Mouse (Mus musculus) neural tube, embryonic 13.5 days (tissue): ENCODE data around the gene Pxk. TPM values are rescaled to one million over a fixed set of nuclear protein-coding genes. Genes with fewer than 3 reads are reported as not detected.
"Not testable (repeated sequence)": the region's sequence is repeated elsewhere in the genome, so short reads cannot be mapped to it uniquely, and the experiment has no call there.

Source experiments
- ATAC-seq: fragments of 200-750 bp; cut with Nextera tagmentation; 2 replicates; pipeline ENCODE4 v1.8.0; 2017; ENCODE audit warnings: low read depth, mild to moderate bottlenecking, moderate TSS enrichment, moderate library complexity
- H3K27ac ChIP-seq: fragments of 300-500 bp; sonication (generic); replicated peaks from 2 replicates; pipeline ENCODE4 v1.5.1; 2015; ENCODE audit warnings: moderate library complexity, mild to moderate bottlenecking, inconsistent platforms
- H3K27me3 ChIP-seq: fragments of 300-500 bp; sonication (generic); 2 replicates; pipeline ENCODE4 v1.6.1; 2015; ENCODE audit warnings: mild to moderate bottlenecking, inconsistent platforms
- H3K36me3 ChIP-seq: fragments of 300-500 bp; sonication (generic); 2 replicates; pipeline ENCODE4 v1.6.1; 2015; ENCODE audit warnings: mild to moderate bottlenecking, inconsistent platforms
- H3K4me1 ChIP-seq: fragments of 300-500 bp; sonication (generic); replicated peaks from 2 replicates; pipeline ENCODE4 v1.6.1; 2015; ENCODE audit warnings: inconsistent platforms
- H3K4me2 ChIP-seq: fragments of 300-500 bp; sonication (generic); 2 replicates; pipeline ENCODE4 v1.6.1; 2015; ENCODE audit warnings: inconsistent platforms, mild to moderate bottlenecking, moderate library complexity
- H3K4me3 ChIP-seq: fragments of 300-500 bp; sonication (generic); 2 replicates; pipeline ENCODE4 v1.5.1; 2015; ENCODE audit warnings: mild to moderate bottlenecking, inconsistent platforms
- H3K9ac ChIP-seq: fragments of 300-500 bp; sonication (generic); 2 replicates; pipeline ENCODE4 v1.6.1; 2015; ENCODE audit warnings: moderate library complexity, mild to moderate bottlenecking, inconsistent platforms
- H3K9me3 ChIP-seq: fragments of 300-500 bp; sonication (generic); 2 replicates; pipeline ENCODE4 v1.6.1; 2016; ENCODE audit warnings: inconsistent platforms
- WGBS: fragments of 180-500 bp; shearing (Covaris S2); methylation state at CpG from one replicate; pipeline ENCODE4 v1.1.7; 2015; 5-methylcytosine and 5-hydroxymethylcytosine counted together
- polyA plus RNA-seq: library from polyadenylated mRNA; unstranded; fragments of >200 nt; fragmentation: Nextera tagmentation; extraction: Ambion mirVana; gene quantifications from 2 replicates; pipeline ENCODE4 v1.2.1, GENCODE M21; 2015

Gene Pxk
- polyA plus RNA-seq, 1 experiment from 2014 or later, result 67.8 TPM

DNA sequence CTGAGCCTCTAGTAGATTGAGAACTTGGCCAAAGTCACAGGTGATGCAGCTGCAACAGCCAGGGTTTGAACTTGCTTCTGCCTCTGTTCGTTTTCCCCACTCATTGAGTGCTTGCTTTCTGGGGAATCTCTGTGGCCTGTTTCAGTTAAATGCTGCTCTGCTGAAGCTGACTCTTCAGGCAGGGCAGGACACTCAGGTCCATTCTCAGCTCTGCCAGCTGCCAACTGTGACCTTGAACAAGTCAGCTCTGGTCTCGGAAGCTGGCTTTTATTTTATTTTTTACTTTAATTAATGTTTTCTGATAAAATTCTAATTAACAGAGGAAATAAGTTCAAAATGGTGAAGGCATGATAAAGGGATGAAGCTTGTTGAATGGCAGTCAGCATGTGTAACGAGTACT lies 60.7 kb downstream of the Pxk start:
- no peak overlapping the region for H3K27ac ChIP-seq
- 86% methylated on average over 3 of the region's 3 CpGs for WGBS
- H3K27me3 ChIP-seq, result no peaks in the 10 kb centered on the region
- peaks cover 78% of the 10 kb centered on the region for H3K36me3 ChIP-seq
- H3K4me2 ChIP-seq, result no peak overlapping the region
- H3K9ac ChIP-seq, result no peak overlapping the region
- H3K4me3 ChIP-seq, result no peak overlapping the region
- H3K4me1 ChIP-seq, result no peaks in the 10 kb centered on the region
- no peaks in the 10 kb centered on the region for H3K9me3 ChIP-seq
- ATAC-seq, result no peak

GRCm38 (mm10) chr14:8159141-8159540 lies 61.1 kb downstream of the Pxk start:
- ATAC-seq, result no peak
- no peaks in the 10 kb centered on the region for H3K27me3 ChIP-seq
- WGBS, result 82% methylated on average over 3 of the region's 3 CpGs
- no peaks in the 10 kb centered on the region for H3K4me1 ChIP-seq
- no peak overlapping the region for H3K4me2 ChIP-seq
- H3K4me3 ChIP-seq, result no peak overlapping the region
- no peak overlapping the region for H3K27ac ChIP-seq
- H3K9me3 ChIP-seq, result no peaks in the 10 kb centered on the region
- H3K36me3 ChIP-seq, result peaks cover 78% of the 10 kb centered on the region
- H3K9ac ChIP-seq, result no peak overlapping the region

DNA sequence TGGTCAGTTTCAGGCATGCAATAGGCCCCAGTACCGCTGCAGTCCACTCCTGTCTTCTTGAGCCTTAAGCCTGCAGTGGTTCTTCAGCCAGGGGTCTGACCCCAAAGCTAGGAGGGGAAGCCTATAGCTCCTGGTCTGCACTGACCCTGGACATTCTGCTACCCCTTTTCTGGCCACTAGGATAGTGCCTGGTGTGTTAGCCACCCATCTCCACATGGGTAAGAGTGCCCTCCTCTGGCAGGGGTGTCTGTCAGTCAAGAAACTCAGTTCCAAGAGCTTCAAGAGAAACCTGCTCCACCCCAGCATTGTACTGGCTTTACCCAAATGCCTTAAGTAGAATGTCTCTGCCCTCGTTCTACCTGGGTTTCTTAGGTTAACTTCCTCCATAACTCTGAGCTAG lies 63.8 kb downstream of the Pxk start:
- no peaks in the 10 kb centered on the region for H3K27me3 ChIP-seq
- no peak overlapping the region for H3K9ac ChIP-seq
- no peak overlapping the region for H3K4me2 ChIP-seq
- WGBS, result 83% methylated on average over 2 of the region's 2 CpGs
- no peaks in the 10 kb centered on the region for H3K4me1 ChIP-seq
- peaks cover 87% of the 10 kb centered on the region for H3K36me3 ChIP-seq
- no peaks in the 10 kb centered on the region for H3K9me3 ChIP-seq
- no peak for ATAC-seq
- H3K27ac ChIP-seq, result no peak overlapping the region
- H3K4me3 ChIP-seq, result no peak overlapping the region

- H3K36me3 ChIP-seq, result peaks cover 95% of the 10 kb centered on the region
- H3K9me3 ChIP-seq, result no peaks in the 10 kb centered on the region
- H3K27me3 ChIP-seq, result no peaks in the 10 kb centered on the region
- WGBS, result 81% methylated on average over 7 of the region's 7 CpGs
- H3K4me3 ChIP-seq, result no peak overlapping the region
- no peak overlapping the region for H3K27ac ChIP-seq
- no peak for ATAC-seq
- no peaks in the 10 kb centered on the region for H3K4me1 ChIP-seq
- H3K9ac ChIP-seq, result no peak overlapping the region
- no peak overlapping the region for H3K4me2 ChIP-seq
Measured at GRCm38 (mm10) chr14:8164463-8164862, 66.5 kb downstream of the Pxk start.

- H3K27ac ChIP-seq, result peak within 1 kb of the TSS; percentile 91
- under 1% methylated on average over 64 of the region's 64 CpGs for WGBS
- peak within 1 kb of the TSS; percentile 81 for H3K4me2 ChIP-seq
- H3K9me3 ChIP-seq, result no peaks in the 10 kb centered on the region
- peaks cover 34% of the 10 kb centered on the region for H3K36me3 ChIP-seq
- peak within 1 kb of the TSS; percentile 95 for H3K9ac ChIP-seq
- no peaks in the 10 kb centered on the region for H3K27me3 ChIP-seq
- ATAC-seq, result peak; percentile 100
- H3K4me1 ChIP-seq, result peaks cover 17% of the 10 kb centered on the region
- H3K4me3 ChIP-seq, result peak within 1 kb of the TSS; percentile 98
Measured at GRCm38 (mm10) chr14:8172507-8173410, 74.7 kb downstream of the Pxk start, which contains the start of gene Pdhb. Gene Pdhb (minus strand): TSS chr14:8173025.

DNA sequence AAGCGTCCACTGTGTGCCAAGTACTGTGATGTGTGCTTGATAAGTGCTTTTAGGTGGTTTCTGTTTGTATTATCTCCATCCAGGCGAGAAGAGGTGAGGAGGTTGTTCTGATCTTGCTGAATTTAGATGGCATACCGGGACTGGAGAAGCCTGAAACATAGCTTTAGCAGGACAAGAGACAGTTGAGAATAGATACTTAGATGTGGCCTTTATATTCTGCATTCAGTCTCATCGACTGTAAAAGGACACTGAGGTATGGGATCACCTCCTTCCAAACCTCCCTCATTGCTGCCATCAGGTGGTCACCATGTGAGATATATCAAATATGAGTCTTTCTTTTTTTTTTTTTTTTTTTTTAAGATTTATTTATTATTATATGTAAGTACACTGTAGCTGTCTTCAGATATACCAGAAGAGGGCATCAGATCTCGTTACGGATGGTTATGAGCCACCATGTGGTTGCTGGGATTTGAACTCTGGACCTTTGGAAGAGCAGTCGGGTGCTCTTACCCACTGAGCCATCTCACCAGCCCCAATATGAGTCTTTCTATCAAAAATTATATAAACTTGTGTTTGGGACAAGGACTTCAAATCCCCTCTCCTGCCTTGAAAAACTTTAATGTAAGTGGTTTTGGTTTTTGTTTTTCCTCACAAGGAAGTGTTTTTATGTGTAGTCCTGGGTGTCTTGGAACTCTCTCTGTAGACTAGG lies 75.7 kb downstream of the Pxk start:
- peak; percentile 19 for ATAC-seq
- Histone ChIP-seq H3K27ac (peak overlapping the region; percentile 74), H3K36me3 (peaks cover 24% of the 10 kb centered on the region), H3K4me2 (peak overlapping the region; percentile 81), H3K9ac (peak overlapping the region; percentile 67), H3K4me3 (peak overlapping the region; percentile 98), H3K4me1 (peaks cover 17% of the 10 kb centered on the region)
- 37% methylated on average over 7 of the region's 7 CpGs for WGBS
- H3K27me3 ChIP-seq, H3K9me3 ChIP-seq: not testable (repeated sequence)

DNA sequence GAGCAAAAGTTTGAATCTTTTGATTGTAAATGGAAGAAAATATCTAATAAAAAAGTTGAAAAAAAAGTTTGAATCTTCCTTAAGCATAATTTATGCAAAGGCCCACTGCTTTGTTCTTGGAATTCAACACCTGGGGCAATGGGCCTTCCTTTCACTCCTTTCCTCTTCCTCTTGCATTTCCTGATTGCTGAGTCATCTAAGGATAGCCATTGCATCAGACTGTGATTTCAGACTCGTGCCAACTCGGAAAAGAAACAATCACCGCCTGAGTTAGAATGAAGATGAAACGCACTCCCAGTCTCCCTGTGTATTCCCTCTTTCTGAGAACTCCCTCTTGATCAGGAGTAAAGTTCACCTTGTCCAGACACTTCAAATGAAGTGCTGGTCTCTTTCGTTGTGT lies 76.6 kb downstream of the Pxk start:
- no peak overlapping the region for H3K9ac ChIP-seq
- 83% methylated on average over 5 of the region's 5 CpGs for WGBS
- H3K27ac ChIP-seq, result no peak overlapping the region
- no peak overlapping the region for H3K4me3 ChIP-seq
- no peak overlapping the region for H3K4me2 ChIP-seq
- peaks cover 17% of the 10 kb centered on the region for H3K4me1 ChIP-seq
- H3K27me3 ChIP-seq, result no peaks in the 10 kb centered on the region
- ATAC-seq, result no peak
- H3K36me3 ChIP-seq, result peaks cover 15% of the 10 kb centered on the region
- no peaks in the 10 kb centered on the region for H3K9me3 ChIP-seq

GRCm38 (mm10) chr14:8176251-8176650 lies 78.2 kb downstream of the Pxk start:
- Histone ChIP-seq H3K27ac (no peak overlapping the region), H3K9me3 (no peaks in the 10 kb centered on the region), H3K9ac (no peak overlapping the region), H3K4me3 (no peak overlapping the region), H3K4me1 (peaks cover 14% of the 10 kb centered on the region), H3K36me3 (no peaks in the 10 kb centered on the region), H3K27me3 (no peaks in the 10 kb centered on the region), H3K4me2 (no peak overlapping the region)
- no peak for ATAC-seq
- WGBS, result 43% methylated on average over 5 of the region's 5 CpGs

DNA sequence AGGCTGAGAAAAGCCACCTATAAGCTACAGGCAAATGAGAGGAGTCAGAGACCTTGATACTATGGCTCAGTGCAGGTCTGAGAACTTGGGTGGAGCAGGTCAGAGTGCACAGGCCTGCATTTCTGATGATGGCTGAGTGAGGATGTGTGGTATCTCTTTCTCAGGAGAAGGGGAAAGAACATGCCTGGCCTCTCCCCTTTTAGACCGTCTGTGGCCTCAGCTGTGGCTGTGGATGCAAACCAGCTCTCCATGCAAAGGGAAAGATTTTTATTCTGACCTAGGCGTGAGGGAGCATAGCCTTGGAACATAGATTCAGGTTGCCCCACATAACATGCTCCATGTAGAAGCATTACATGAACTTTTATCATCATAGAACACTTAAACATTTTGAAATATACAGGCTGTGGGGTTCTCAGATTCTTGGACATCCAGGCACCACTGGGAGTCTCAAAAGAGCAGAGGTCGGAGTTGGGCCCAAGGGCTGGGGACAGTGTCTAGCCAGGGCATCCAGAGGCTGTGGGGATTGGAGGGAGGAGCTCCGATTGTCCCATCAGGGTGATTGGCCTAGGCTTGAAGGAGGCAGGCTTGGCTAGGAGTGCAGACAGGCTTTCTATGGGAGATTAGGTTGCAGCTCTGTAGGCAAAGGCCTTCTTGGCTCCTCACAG lies 82.5 kb downstream of the Pxk start:
- Histone ChIP-seq H3K4me2 (no peak overlapping the region), H3K9ac (no peak overlapping the region), H3K4me1 (no peaks in the 10 kb centered on the region), H3K4me3 (no peak overlapping the region), H3K27ac (no peak overlapping the region), H3K27me3 (no peaks in the 10 kb centered on the region), H3K36me3 (no peaks in the 10 kb centered on the region), H3K9me3 (no peaks in the 10 kb centered on the region)
- ATAC-seq, result no peak
- WGBS, result 81% methylated on average over 4 of the region's 4 CpGs

GRCm38 (mm10) chr14:8183330-8183729 lies 85.3 kb downstream of the Pxk start:
- Histone ChIP-seq H3K36me3 (no peaks in the 10 kb centered on the region), H3K9me3 (no peaks in the 10 kb centered on the region), H3K4me2 (no peak overlapping the region), H3K4me1 (no peaks in the 10 kb centered on the region), H3K9ac (no peak overlapping the region), H3K4me3 (no peak overlapping the region), H3K27ac (no peak overlapping the region), H3K27me3 (no peaks in the 10 kb centered on the region)
- 56% methylated on average over 3 of the region's 3 CpGs for WGBS
- no peak for ATAC-seq

DNA sequence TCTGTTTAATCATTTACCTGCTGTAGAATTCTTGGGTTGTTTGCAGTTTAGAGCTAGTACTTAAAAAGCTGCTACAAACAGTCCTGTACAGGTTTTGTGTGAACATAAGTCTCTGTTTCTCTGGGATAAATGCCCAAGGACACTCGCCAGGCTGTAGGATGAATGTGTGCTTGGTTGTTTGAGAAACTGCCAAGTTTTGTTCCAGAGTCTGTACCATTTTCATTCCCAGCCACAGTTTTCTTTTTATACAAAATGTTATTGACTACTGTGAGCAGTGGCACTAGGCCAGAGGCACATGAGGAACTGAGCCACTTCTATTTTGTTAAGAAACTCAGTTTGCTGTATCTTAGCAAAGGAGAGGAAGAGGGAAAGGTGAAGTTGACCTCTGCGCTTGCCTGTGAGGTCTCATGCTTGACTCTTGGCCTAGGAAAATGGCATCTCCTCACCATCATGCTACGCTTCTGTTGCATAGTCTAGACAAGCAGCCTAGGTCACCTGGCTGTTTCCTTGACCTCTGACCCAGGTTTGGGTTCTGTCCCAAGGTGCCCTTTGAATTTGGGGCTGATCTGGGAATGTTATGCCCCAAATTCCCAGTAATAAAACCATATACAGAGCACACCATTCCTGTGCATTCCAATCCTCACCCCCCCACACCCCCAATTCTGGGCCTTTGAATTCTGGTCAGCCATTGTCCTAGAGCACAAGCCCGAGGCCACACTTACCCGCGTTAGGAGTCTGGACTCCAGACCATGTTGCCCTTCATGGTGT lies 88.5 kb downstream of the Pxk start:
- no peak for ATAC-seq
- Histone ChIP-seq H3K4me2 (no peak overlapping the region), H3K4me3 (no peak overlapping the region), H3K27me3 (no peaks in the 10 kb centered on the region), H3K36me3 (no peaks in the 10 kb centered on the region), H3K9me3 (no peaks in the 10 kb centered on the region), H3K9ac (no peak overlapping the region), H3K4me1 (no peaks in the 10 kb centered on the region), H3K27ac (no peak overlapping the region)
- 84% methylated on average over 6 of the region's 6 CpGs for WGBS
